In the genomic region with DNA sequence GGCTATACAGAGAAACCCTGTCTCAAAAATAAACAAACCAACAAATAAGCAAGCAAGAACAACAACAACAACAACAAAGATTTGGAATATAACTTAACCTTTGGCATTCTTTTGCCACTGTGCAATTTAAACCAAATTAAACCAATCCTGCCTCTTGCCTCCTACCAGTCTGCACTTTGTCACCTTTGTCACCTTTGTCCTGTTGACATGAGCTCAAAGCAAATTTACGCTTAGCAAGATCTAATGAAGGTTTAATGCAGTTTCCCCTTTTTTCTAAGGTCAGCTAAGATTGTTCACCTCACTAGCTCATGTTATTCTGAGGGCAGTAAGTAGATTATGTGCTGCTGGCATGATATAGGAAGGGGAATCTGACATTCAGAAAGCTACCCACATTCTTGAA, we compare ENCODE assay signal across 34 mouse cellular contexts. TPM values are rescaled to one million over a fixed set of nuclear protein-coding genes. Genes with fewer than 3 reads are reported as not detected.
"Had no signal": no experiment of that assay in that cellular context is flagged by ENCODE, and none has a peak within 500 bp of the region (broad histone marks: within the 10 kb centered on the region; RNA-seq: fewer than 3 reads in every experiment).

No protein-coding gene starts in this region.

- DNase-seq: left cerebral cortex, postnatal 4 days; liver, embryonic 13.5 days; lung, adult 18-20 months; lung, adult 2 months; lung, embryonic 14.5 days; lung, postnatal 10 days; lung, postnatal 14 days; lung, postnatal 36 days; lung, postnatal 4 days; midbrain, embryonic 14.5 days had no signal

- H3K4me2 ChIP-seq: limb, embryonic 12.5 days; limb, embryonic 13.5 days; limb, embryonic 15.5 days; liver, embryonic 12.5 days; liver, embryonic 13.5 days; liver, embryonic 15.5 days; lung, embryonic 14.5 days; lung, embryonic 15.5 days; midbrain, embryonic 11.5 days; midbrain, embryonic 12.5 days; midbrain, embryonic 13.5 days; midbrain, embryonic 15.5 days; neural tube, embryonic 12.5 days had no signal

- H3K27me3 ChIP-seq: limb, embryonic 12.5 days; limb, embryonic 13.5 days; limb, embryonic 15.5 days; liver, embryonic 12.5 days; liver, embryonic 13.5 days; liver, embryonic 15.5 days; lung, embryonic 15.5 days; midbrain, embryonic 12.5 days; midbrain, embryonic 13.5 days; midbrain, embryonic 15.5 days; neural tube, embryonic 12.5 days had no signal

- H3K36me3 ChIP-seq: limb, embryonic 10.5 days; limb, embryonic 12.5 days; limb, embryonic 13.5 days; limb, embryonic 15.5 days; liver, embryonic 12.5 days; liver, embryonic 13.5 days; liver, embryonic 15.5 days; lung, embryonic 15.5 days; midbrain, embryonic 10.5 days; midbrain, embryonic 12.5 days; midbrain, embryonic 13.5 days; midbrain, embryonic 15.5 days; neural tube, embryonic 12.5 days had no signal

- H3K27ac ChIP-seq: left cerebral cortex, adult 2 months; limb, embryonic 10.5 days; limb, embryonic 12.5 days; limb, embryonic 13.5 days; limb, embryonic 15.5 days; liver, embryonic 12.5 days; liver, embryonic 13.5 days; liver, embryonic 14.5 days; liver, embryonic 15.5 days; lung, embryonic 15.5 days; macrophage; midbrain, embryonic 10.5 days; midbrain, embryonic 12.5 days; midbrain, embryonic 13.5 days; midbrain, embryonic 15.5 days; neural tube, embryonic 12.5 days had no signal

- ATAC-seq: liver, embryonic 12.5 days; lung, postnatal 0 days; midbrain, embryonic 13.5 days; midbrain, embryonic 15.5 days; midbrain, embryonic 16.5 days had no signal

- H3K9me3 ChIP-seq: limb, embryonic 10.5 days; limb, embryonic 12.5 days; limb, embryonic 13.5 days; limb, embryonic 15.5 days; liver, embryonic 12.5 days; liver, embryonic 13.5 days; liver, embryonic 15.5 days; lung, embryonic 15.5 days; megakaryocyte, embryonic 14.5 days; midbrain, embryonic 10.5 days; midbrain, embryonic 12.5 days; midbrain, embryonic 13.5 days; midbrain, embryonic 15.5 days; neural tube, embryonic 12.5 days had no signal

- H3K4me3 ChIP-seq: left cerebral cortex, adult 2 months; limb, embryonic 10.5 days; limb, embryonic 12.5 days; limb, embryonic 13.5 days; limb, embryonic 15.5 days; liver, embryonic 12.5 days; liver, embryonic 13.5 days; liver, embryonic 15.5 days; lung, embryonic 15.5 days; megakaryocyte, embryonic 14.5 days; midbrain, embryonic 10.5 days; midbrain, embryonic 12.5 days; midbrain, embryonic 13.5 days; midbrain, embryonic 15.5 days; myocyte; neural tube, embryonic 12.5 days had no signal

- H3K4me1 ChIP-seq: limb, embryonic 15.5 days; liver, embryonic 12.5 days; liver, embryonic 13.5 days; liver, embryonic 15.5 days; lung, embryonic 15.5 days; megakaryocyte, embryonic 14.5 days; midbrain, embryonic 10.5 days; midbrain, embryonic 12.5 days; midbrain, embryonic 13.5 days; midbrain, embryonic 15.5 days; neural tube, embryonic 12.5 days had no signal

- H3K9ac ChIP-seq: limb, embryonic 12.5 days; limb, embryonic 13.5 days; limb, embryonic 15.5 days; liver, embryonic 12.5 days; liver, embryonic 13.5 days; liver, embryonic 14.5 days; liver, embryonic 15.5 days; lung, embryonic 14.5 days; lung, embryonic 15.5 days; midbrain, embryonic 12.5 days; midbrain, embryonic 13.5 days; midbrain, embryonic 15.5 days; neural tube, embryonic 12.5 days had no signal

RNA-seq across cellular contexts. Expression of a gene that starts 15.9 kb away (rescaled TPM):
- total RNA-seq: monocyte, adult 5-6 weeks had no signal

RNA-seq across cellular contexts. Expression of a gene that starts 45.8 kb away (rescaled TPM):
- total RNA-seq: left cerebral cortex, postnatal 25 days; left cerebral cortex, postnatal 36 days; megakaryocyte-erythroid progenitor cell, adult 5-6 weeks; monocyte, adult 5-6 weeks had no signal
